Mouse (Mus musculus): Measurements from ENCODE around the gene E2f4. TPM values are rescaled to one million over a fixed set of nuclear protein-coding genes. Genes with fewer than 3 reads are reported as not detected.
"Not testable (repeated sequence)": the region's sequence is repeated elsewhere in the genome, so short reads cannot be mapped to it uniquely, and the experiment has no call there.

Gene E2f4
- polyA plus RNA-seq, 1 experiment: 41.2 TPM

GRCm38 (mm10) chr8:105281821-105282220 is 15.6 kb upstream of the E2f4 start:
- peaks cover 54% of the 10 kb centered on the region for H3K4me1 ChIP-seq
- no peak overlapping the region for H3K4me3 ChIP-seq (replicated peaks)
- peaks cover 3% of the 10 kb centered on the region; the same call in 1 of the 2 replicates for H3K9me3 ChIP-seq
- H3K36me3 ChIP-seq (replicated peaks; ENCODE audit: low read length): peaks cover 16% of the 10 kb centered on the region
- peaks cover 53% of the 10 kb centered on the region for H3K27me3 ChIP-seq (replicated peaks)
- no peak for TF ChIP-seq GATA1 (IDR thresholded peaks at IDR 0.05; ENCODE audit: borderline replicate concordance, low read length)
- no peak for TF ChIP-seq FLI1 (IDR thresholded peaks at IDR 0.05; ENCODE audit: low read length)

GRCm38 (mm10) chr8:105282239-105282638 is 15.2 kb upstream of the E2f4 start:
- Histone ChIP-seq H3K27me3 (replicated peaks) (peaks cover 49% of the 10 kb centered on the region), H3K36me3 (replicated peaks; ENCODE audit: low read length) (peaks cover 16% of the 10 kb centered on the region), H3K9me3 (peaks cover 3% of the 10 kb centered on the region; the same call in 1 of the 2 replicates), H3K4me3 (replicated peaks) (no peak overlapping the region), H3K4me1 (peaks cover 52% of the 10 kb centered on the region)
- TF ChIP-seq FLI1 (IDR thresholded peaks at IDR 0.05; ENCODE audit: low read length): no peak
- no peak for TF ChIP-seq GATA1 (IDR thresholded peaks at IDR 0.05; ENCODE audit: borderline replicate concordance, low read length)

GRCm38 (mm10) chr8:105283074-105283473 is 14.4 kb upstream of the E2f4 start:
- Histone ChIP-seq H3K4me3 (replicated peaks) (peak overlapping the region; percentile 89), H3K36me3 (replicated peaks; ENCODE audit: low read length) (peaks cover 16% of the 10 kb centered on the region), H3K9me3 (peaks cover 3% of the 10 kb centered on the region; the same call in 1 of the 2 replicates), H3K27me3 (replicated peaks) (peaks cover 40% of the 10 kb centered on the region), H3K4me1 (peaks cover 50% of the 10 kb centered on the region)
- TF ChIP-seq FLI1 (IDR thresholded peaks at IDR 0.05; ENCODE audit: low read length) (no peak), GATA1 (IDR thresholded peaks at IDR 0.05; ENCODE audit: borderline replicate concordance, low read length) (no peak)

- Histone ChIP-seq H3K36me3 (replicated peaks; ENCODE audit: low read length) (peaks cover 16% of the 10 kb centered on the region), H3K9me3 (peaks cover 3% of the 10 kb centered on the region; the same call in 1 of the 2 replicates), H3K4me3 (replicated peaks) (no peak overlapping the region), H3K27me3 (replicated peaks) (peaks cover 17% of the 10 kb centered on the region), H3K4me1 (peaks cover 55% of the 10 kb centered on the region)
- TF ChIP-seq GATA1 (IDR thresholded peaks at IDR 0.05; ENCODE audit: borderline replicate concordance, low read length): no peak
- no peak for TF ChIP-seq FLI1 (IDR thresholded peaks at IDR 0.05; ENCODE audit: low read length)
Observed at GRCm38 (mm10) chr8:105285514-105285913, 11.9 kb upstream of the E2f4 start.

GRCm38 (mm10) chr8:105286907-105287306 is 10.6 kb upstream of the E2f4 start:
- Histone ChIP-seq H3K36me3 (replicated peaks; ENCODE audit: low read length) (peaks cover 10% of the 10 kb centered on the region), H3K9me3 (no peaks in the 10 kb centered on the region), H3K27me3 (replicated peaks) (peaks cover 11% of the 10 kb centered on the region), H3K4me1 (peaks cover 62% of the 10 kb centered on the region), H3K4me3 (replicated peaks) (no peak overlapping the region)
- TF ChIP-seq FLI1 (IDR thresholded peaks at IDR 0.05; ENCODE audit: low read length) (no peak), GATA1 (IDR thresholded peaks at IDR 0.05; ENCODE audit: borderline replicate concordance, low read length) (no peak)

- H3K4me1 ChIP-seq: peaks cover 58% of the 10 kb centered on the region
- peaks cover 19% of the 10 kb centered on the region for H3K36me3 ChIP-seq (replicated peaks; ENCODE audit: low read length)
- H3K27me3 ChIP-seq (replicated peaks): peaks cover 9% of the 10 kb centered on the region
- no peak overlapping the region for H3K4me3 ChIP-seq (replicated peaks)
- no peaks in the 10 kb centered on the region for H3K9me3 ChIP-seq
- no peak for TF ChIP-seq GATA1 (IDR thresholded peaks at IDR 0.05; ENCODE audit: borderline replicate concordance, low read length)
- TF ChIP-seq FLI1 (IDR thresholded peaks at IDR 0.05; ENCODE audit: low read length): no peak
Observed at GRCm38 (mm10) chr8:105288231-105288630, 9.2 kb upstream of the E2f4 start.

GRCm38 (mm10) chr8:105288958-105289732 is 8.3 kb upstream of the E2f4 start:
- H3K36me3 ChIP-seq (replicated peaks; ENCODE audit: low read length): peaks cover 28% of the 10 kb centered on the region
- H3K4me1 ChIP-seq: peaks cover 61% of the 10 kb centered on the region
- H3K27me3 ChIP-seq (replicated peaks): peaks cover 9% of the 10 kb centered on the region
- TF ChIP-seq GATA1 (IDR thresholded peaks at IDR 0.05; ENCODE audit: borderline replicate concordance, low read length) (no peak; the same call in 2 of the 3 replicates), FLI1 (IDR thresholded peaks at IDR 0.05; ENCODE audit: low read length) (no peak)
- H3K4me3 ChIP-seq (replicated peaks): peak overlapping the region; percentile 94
- no peaks in the 10 kb centered on the region for H3K9me3 ChIP-seq

- peaks cover 67% of the 10 kb centered on the region for H3K4me1 ChIP-seq
- peaks cover 6% of the 10 kb centered on the region for H3K27me3 ChIP-seq (replicated peaks)
- no peak for TF ChIP-seq FLI1 (IDR thresholded peaks at IDR 0.05; ENCODE audit: low read length)
- TF ChIP-seq GATA1 (IDR thresholded peaks at IDR 0.05; ENCODE audit: borderline replicate concordance, low read length): no peak
- H3K4me3 ChIP-seq (replicated peaks): peak within 1 kb of the TSS; percentile 94
- no peaks in the 10 kb centered on the region for H3K9me3 ChIP-seq
- H3K36me3 ChIP-seq (replicated peaks; ENCODE audit: low read length): peaks cover 32% of the 10 kb centered on the region
Observed at GRCm38 (mm10) chr8:105289805-105290460, 7.5 kb upstream of the E2f4 start, which contains the start of gene 4931428F04Rik. 4931428F04Rik (minus strand) TSS chr8:105289864.

GRCm38 (mm10) chr8:105290554-105291314 is 6.7 kb upstream of the E2f4 start:
- Histone ChIP-seq H3K9me3 (no peaks in the 10 kb centered on the region), H3K27me3 (replicated peaks) (peaks cover 2% of the 10 kb centered on the region), H3K4me1 (peaks cover 70% of the 10 kb centered on the region), H3K36me3 (replicated peaks; ENCODE audit: low read length) (peaks cover 29% of the 10 kb centered on the region), H3K4me3 (replicated peaks) (peak overlapping the region; percentile 94)
- no peak for TF ChIP-seq GATA1 (IDR thresholded peaks at IDR 0.05; ENCODE audit: borderline replicate concordance, low read length)
- TF ChIP-seq FLI1 (IDR thresholded peaks at IDR 0.05; ENCODE audit: low read length): no peak

- H3K4me3 ChIP-seq (replicated peaks); H3K27me3 ChIP-seq (replicated peaks); H3K9me3 ChIP-seq: not testable (repeated sequence)
- Histone ChIP-seq H3K36me3 (replicated peaks; ENCODE audit: low read length) (peaks cover 29% of the 10 kb centered on the region), H3K4me1 (peaks cover 72% of the 10 kb centered on the region)
Observed at GRCm38 (mm10) chr8:105291364-105291763, 6.1 kb upstream of the E2f4 start.

GRCm38 (mm10) chr8:105291802-105292201 is 5.7 kb upstream of the E2f4 start:
- H3K9me3 ChIP-seq; H3K4me3 ChIP-seq (replicated peaks); H3K27me3 ChIP-seq (replicated peaks): not testable (repeated sequence)
- Histone ChIP-seq H3K36me3 (replicated peaks; ENCODE audit: low read length) (peaks cover 29% of the 10 kb centered on the region), H3K4me1 (peaks cover 74% of the 10 kb centered on the region)

All from megakaryocyte, embryonic 14.5 days (primary cell).